8 mouse cellular contexts compared by ENCODE assay signal in genomic region chr11:60537468-60538347, GRCm38 (mm10). TPM values are rescaled to one million over a fixed set of nuclear protein-coding genes. Genes with fewer than 3 reads are reported as not detected.
A peak's percentile ranks its signal among the peaks of the same experiment; 100 is the strongest.
DNase-seq lines count a peak whose midpoint lies in the region; ATAC-seq and TF ChIP-seq lines count a peak whose summit lies in the region.

No protein-coding gene starts in this region.

- peak overlapping the region; percentile 85 for H3K4me2 ChIP-seq in lung, postnatal 0 days (replicated peaks; ENCODE audit: low read depth, low read length)

- H3K36me3 ChIP-seq in hindbrain, embryonic 10.5 days: peaks cover 31% of the 10 kb centered on the region
- no peaks in the 10 kb centered on the region for H3K36me3 ChIP-seq in lung, postnatal 0 days (ENCODE audit: insufficient read depth, low read length)

- no peaks in the 10 kb centered on the region for H3K9me3 ChIP-seq in hindbrain, embryonic 10.5 days
- H3K9me3 ChIP-seq in lung, postnatal 0 days (ENCODE audit: low read length): no peaks in the 10 kb centered on the region

- peaks cover 38% of the 10 kb centered on the region for H3K4me1 ChIP-seq in hindbrain, embryonic 10.5 days (replicated peaks)
- H3K4me1 ChIP-seq in lung, postnatal 0 days (ENCODE audit: insufficient read depth, low read depth, low read length): peaks cover 16% of the 10 kb centered on the region; the same call in 1 of the 2 replicates

- peak; percentile 99 for DNase-seq in MN1 (ENCODE audit: low spot score)
- DNase-seq in cerebellum, adult 9-10 months: peak; percentile 99
- DNase-seq in hindbrain, embryonic 10.5 days (ENCODE audit: low spot score): peak; percentile 96
- DNase-seq in layer of hippocampus, adult 9-11 months: peak; percentile 99
- peak; percentile 100 for DNase-seq in lung, postnatal 0 days (ENCODE audit: low spot score)
- peak; percentile 89 for DNase-seq in ovary, postnatal 14 days (ENCODE audit: low spot score)
- peak; percentile 95 for DNase-seq in thymus, postnatal 14 days

- TF ChIP-seq EP300 in lung, postnatal 0 days (IDR thresholded peaks at IDR 0.05): 0 out of 2 replicates have a peak, but pooled peaks have one; percentile 24

- H3K27me3 ChIP-seq in hindbrain, embryonic 10.5 days (ENCODE audit: insufficient read depth, poor library complexity, severe bottlenecking): no peaks in the 10 kb centered on the region
- H3K27me3 ChIP-seq in lung, postnatal 0 days (replicated peaks; ENCODE audit: insufficient read depth, low read length): no peaks in the 10 kb centered on the region

- peak overlapping the region; percentile 96 for H3K9ac ChIP-seq in lung, postnatal 0 days (replicated peaks; ENCODE audit: low read depth)

- peak; percentile 32; the same call in 1 of the 2 replicates for TF ChIP-seq CTCF in lung, postnatal 0 days (IDR thresholded peaks at IDR 0.05)

- under 1% methylated on average over 91 of the region's 91 CpGs for WGBS in hindbrain, embryonic 10.5 days
- 1% methylated on average over 76 of the region's 91 CpGs for WGBS in lung, postnatal 0 days

- H3K4me3 ChIP-seq in hindbrain, embryonic 10.5 days: peak overlapping the region; percentile 72
- H3K4me3 ChIP-seq in lung, postnatal 0 days (ENCODE audit: low read depth, low read length): peak overlapping the region; percentile 97

- peak overlapping the region; percentile 99 for H3K27ac ChIP-seq in hindbrain, embryonic 10.5 days
- H3K27ac ChIP-seq in lung, postnatal 0 days (ENCODE audit: low read length): peak overlapping the region; percentile 99

- peak; percentile 84 for ATAC-seq in frontal cortex, adult (ENCODE audit: low TSS enrichment)
- ATAC-seq in lung, postnatal 0 days: peak; percentile 93

RNA-seq across cellular contexts. Expression of gene Alkbh5, which starts 1.5 kb away (rescaled TPM):
- 31.9 and 33.8 TPM in 2 replicates for polyA plus RNA-seq in hindbrain, embryonic 10.5 days (2016; fragmentation: Nextera tagmentation; extraction: Ambion mirVana)
- 36.5 and 40.5 TPM in 2 replicates for polyA plus RNA-seq in lung, postnatal 0 days (2015; fragmentation: Nextera tagmentation; extraction: Ambion mirVana)

Comparison
In these comparisons a context has a peak if more than half of its experiments do, and no peak if none do; other contexts are left out.
1. Peak in every context shown above with its lines: DNase-seq, ATAC-seq, H3K4me3 ChIP-seq and H3K27ac ChIP-seq.